Mouse (Mus musculus): ENCODE results near the gene Map1a. TPM values are rescaled to one million over a fixed set of nuclear protein-coding genes. Genes with fewer than 3 reads are reported as not detected.

The Map1a gene
- polyA plus RNA-seq, 1 experiment from 2014 or later = 3.4 TPM

- no peaks in the 10 kb centered on the region for H3K9me3 ChIP-seq
- H3K36me3 ChIP-seq (replicated peaks) = 0 out of 2 replicates have a peak, but pooled peaks cover 3% of the 10 kb centered on the region
- 0 out of 2 replicates have a peak, but pooled peaks cover 6% of the 10 kb centered on the region for H3K4me1 ChIP-seq
- no peak overlapping the region for H3K4me3 ChIP-seq
- 96% methylated on average over 2 of the region's 2 CpGs for WGBS
- H3K27ac ChIP-seq (replicated peaks) = no peak overlapping the region
- DNase-seq (ENCODE audit: low spot score) = no peak
- H3K27me3 ChIP-seq (replicated peaks; ENCODE audit: low read depth, poor library complexity, severe bottlenecking) = no peaks in the 10 kb centered on the region
These were observed 40.1 kb downstream of the Map1a start for GRCm38 (mm10) chr2:121329492-121329891.

- Histone ChIP-seq H3K9me3 (no peaks in the 10 kb centered on the region), H3K4me1 (no peaks in the 10 kb centered on the region), H3K27me3 (replicated peaks; ENCODE audit: low read depth, poor library complexity, severe bottlenecking) (no peaks in the 10 kb centered on the region), H3K4me3 (no peak overlapping the region), H3K36me3 (replicated peaks) (peaks cover 20% of the 10 kb centered on the region), H3K27ac (replicated peaks) (no peak overlapping the region)
- DNase-seq (ENCODE audit: low spot score) = no peak
These were observed 49.7 kb downstream of the Map1a start for GRCm38 (mm10) chr2:121339057-121339456.

GRCm38 (mm10) chr2:121353156-121353555, 63.8 kb downstream of the Map1a start:
- WGBS = 72% methylated on average over 8 of the region's 8 CpGs
- Histone ChIP-seq H3K9me3 (no peaks in the 10 kb centered on the region), H3K4me1 (peaks cover 21% of the 10 kb centered on the region), H3K27ac (replicated peaks) (no peak overlapping the region), H3K36me3 (replicated peaks) (peaks cover 4% of the 10 kb centered on the region; the same call in 1 of the 2 replicates), H3K27me3 (replicated peaks; ENCODE audit: low read depth, poor library complexity, severe bottlenecking) (peaks cover 16% of the 10 kb centered on the region; the same call in 1 of the 2 replicates), H3K4me3 (no peak overlapping the region)
- no peak for DNase-seq (ENCODE audit: low spot score)

- H3K4me3 ChIP-seq = peak overlapping the region; percentile 79
- peaks cover 31% of the 10 kb centered on the region for H3K4me1 ChIP-seq
- DNase-seq (ENCODE audit: low spot score) = no peak
- H3K27ac ChIP-seq (replicated peaks) = peak overlapping the region; percentile 86
- H3K9me3 ChIP-seq = no peaks in the 10 kb centered on the region
- H3K36me3 ChIP-seq (replicated peaks) = peaks cover 3% of the 10 kb centered on the region; the same call in 1 of the 2 replicates
- H3K27me3 ChIP-seq (replicated peaks; ENCODE audit: low read depth, poor library complexity, severe bottlenecking) = peaks cover 28% of the 10 kb centered on the region
- 5% methylated on average over 6 of the region's 6 CpGs for WGBS
These were observed 65.0 kb downstream of the Map1a start for GRCm38 (mm10) chr2:121354378-121354777.

- H3K4me1 ChIP-seq = peaks cover 31% of the 10 kb centered on the region
- H3K4me3 ChIP-seq = peak within 1 kb of the TSS; percentile 79
- WGBS = under 1% methylated on average over 58 of the region's 58 CpGs
- peak within 1 kb of the TSS; percentile 86 for H3K27ac ChIP-seq (replicated peaks)
- H3K27me3 ChIP-seq (replicated peaks; ENCODE audit: low read depth, poor library complexity, severe bottlenecking) = peaks cover 30% of the 10 kb centered on the region
- H3K9me3 ChIP-seq = no peaks in the 10 kb centered on the region
- H3K36me3 ChIP-seq (replicated peaks) = no peaks in the 10 kb centered on the region
- peak; percentile 98 for DNase-seq (ENCODE audit: low spot score)
These were observed 65.6 kb downstream of the Map1a start, which contains the start of gene Ppip5k1 for GRCm38 (mm10) chr2:121354820-121355592. TSS of gene Ppip5k1 (minus strand) at chr2:121355396.

GRCm38 (mm10) chr2:121357494-121357893, 68.1 kb downstream of the Map1a start, which contains the start of gene Ckmt1:
TSS of gene Ckmt1 (plus strand) at chr2:121357714.
- Histone ChIP-seq H3K27ac (replicated peaks) (0 out of 2 replicates have a peak within 1 kb of the TSS, but pooled peaks have one; percentile 15), H3K27me3 (replicated peaks; ENCODE audit: low read depth, poor library complexity, severe bottlenecking) (peaks cover 30% of the 10 kb centered on the region), H3K4me1 (peaks cover 31% of the 10 kb centered on the region), H3K4me3 (peak within 1 kb of the TSS; percentile 55), H3K36me3 (replicated peaks) (no peaks in the 10 kb centered on the region), H3K9me3 (no peaks in the 10 kb centered on the region)
- DNase-seq (ENCODE audit: low spot score) = no peak
- 64% methylated on average over 5 of the region's 5 CpGs for WGBS

GRCm38 (mm10) chr2:121357961-121358360, 68.6 kb downstream of the Map1a start:
- H3K36me3 ChIP-seq (replicated peaks) = no peaks in the 10 kb centered on the region
- no peak overlapping the region for H3K27ac ChIP-seq (replicated peaks)
- H3K4me3 ChIP-seq = peak overlapping the region; percentile 55
- peaks cover 33% of the 10 kb centered on the region for H3K27me3 ChIP-seq (replicated peaks; ENCODE audit: low read depth, poor library complexity, severe bottlenecking)
- no peaks in the 10 kb centered on the region for H3K9me3 ChIP-seq
- WGBS = under 1% methylated on average over 4 of the region's 4 CpGs
- peaks cover 31% of the 10 kb centered on the region for H3K4me1 ChIP-seq
- no peak for DNase-seq (ENCODE audit: low spot score)

GRCm38 (mm10) chr2:121358381-121358780, 69.0 kb downstream of the Map1a start:
- Histone ChIP-seq H3K9me3 (no peaks in the 10 kb centered on the region), H3K36me3 (replicated peaks) (no peaks in the 10 kb centered on the region), H3K27me3 (replicated peaks; ENCODE audit: low read depth, poor library complexity, severe bottlenecking) (peaks cover 33% of the 10 kb centered on the region), H3K4me3 (peak overlapping the region; percentile 55), H3K27ac (replicated peaks) (0 out of 2 replicates have a peak overlapping the region, but pooled peaks have one; percentile 15), H3K4me1 (peaks cover 31% of the 10 kb centered on the region)
- 1% methylated on average over 16 of the region's 16 CpGs for WGBS
- peak; percentile 78 for DNase-seq (ENCODE audit: low spot score)

GRCm38 (mm10) chr2:121359461-121359860, 70.1 kb downstream of the Map1a start:
- 53% methylated on average over 4 of the region's 4 CpGs for WGBS
- Histone ChIP-seq H3K27ac (replicated peaks) (no peak overlapping the region), H3K4me3 (no peak overlapping the region), H3K4me1 (peaks cover 27% of the 10 kb centered on the region), H3K9me3 (no peaks in the 10 kb centered on the region), H3K27me3 (replicated peaks; ENCODE audit: low read depth, poor library complexity, severe bottlenecking) (peaks cover 33% of the 10 kb centered on the region), H3K36me3 (replicated peaks) (no peaks in the 10 kb centered on the region)
- DNase-seq (ENCODE audit: low spot score) = no peak

Other genes starting within 250 kb of the Map1a start
- gene Tgm5, start 203.8 kb upstream of the Map1a start, polyA plus RNA-seq (2016; fragmentation: Nextera tagmentation; extraction: Ambion mirVana) = not detected in 2 replicates
- not detected in 2 replicates for gene Tgm7, start 179.8 kb upstream of the Map1a start, polyA plus RNA-seq (2016; fragmentation: Nextera tagmentation; extraction: Ambion mirVana)
- 19.7 and 22.4 TPM in 2 replicates for gene Adal, start 149.2 kb upstream of the Map1a start, polyA plus RNA-seq (2016; fragmentation: Nextera tagmentation; extraction: Ambion mirVana)
- gene Lcmt2, start 148.9 kb upstream of the Map1a start, polyA plus RNA-seq (2016; fragmentation: Nextera tagmentation; extraction: Ambion mirVana) = 21.5 and 22.5 TPM in 2 replicates
- 82.1 and 87.5 TPM in 2 replicates for gene Tubgcp4, start 118.9 kb upstream of the Map1a start, polyA plus RNA-seq (2016; fragmentation: Nextera tagmentation; extraction: Ambion mirVana)
- gene Zscan29, start 118.5 kb upstream of the Map1a start, polyA plus RNA-seq (2016; fragmentation: Nextera tagmentation; extraction: Ambion mirVana) = 12.0 and 14.7 TPM in 2 replicates
- gene Trp53bp1, start 18.2 kb upstream of the Map1a start, polyA plus RNA-seq (2016; fragmentation: Nextera tagmentation; extraction: Ambion mirVana) = 120 and 124 TPM in 2 replicates
- 10.2 and 10.5 TPM in 2 replicates for gene Ppip5k1, start 65.8 kb downstream of the Map1a start, polyA plus RNA-seq (2016; fragmentation: Nextera tagmentation; extraction: Ambion mirVana)
- gene Ckmt1, start 68.1 kb downstream of the Map1a start, polyA plus RNA-seq (2016; fragmentation: Nextera tagmentation; extraction: Ambion mirVana) = 3.6 and 6.0 TPM in 2 replicates
- not detected in 2 replicates for gene Strc, start 97.6 kb downstream of the Map1a start, polyA plus RNA-seq (2016; fragmentation: Nextera tagmentation; extraction: Ambion mirVana)
- gene Pdia3, start 124.2 kb downstream of the Map1a start, polyA plus RNA-seq (2016; fragmentation: Nextera tagmentation; extraction: Ambion mirVana) = 609 and 638 TPM in 2 replicates
- 3.3 and 3.7 TPM in 2 replicates for gene Catsper2, start 124.2 kb downstream of the Map1a start, polyA plus RNA-seq (2016; fragmentation: Nextera tagmentation; extraction: Ambion mirVana)
- gene Ell3, start 154.7 kb downstream of the Map1a start, polyA plus RNA-seq (2016; fragmentation: Nextera tagmentation; extraction: Ambion mirVana) = 8.0 and 12.0 TPM in 2 replicates
- 482 and 494 TPM in 2 replicates for gene Serf2, start 159.6 kb downstream of the Map1a start, polyA plus RNA-seq (2016; fragmentation: Nextera tagmentation; extraction: Ambion mirVana)
- gene Hypk, start 163.7 kb downstream of the Map1a start, polyA plus RNA-seq (2016; fragmentation: Nextera tagmentation; extraction: Ambion mirVana) = 143 and 146 TPM in 2 replicates
- gene Serinc4, start 167.2 kb downstream of the Map1a start, polyA plus RNA-seq (2016; fragmentation: Nextera tagmentation; extraction: Ambion mirVana) = 0.30 and 0.57 TPM in 2 replicates
- 53.2 and 55.4 TPM in 2 replicates for gene Mfap1b, start 184.5 kb downstream of the Map1a start, polyA plus RNA-seq (2016; fragmentation: Nextera tagmentation; extraction: Ambion mirVana)
- 27.1 and 28.6 TPM in 2 replicates for gene Mfap1a, start 217.1 kb downstream of the Map1a start, polyA plus RNA-seq (2016; fragmentation: Nextera tagmentation; extraction: Ambion mirVana)
- 10.8 TPM in 2 replicates for gene Wdr76, start 217.1 kb downstream of the Map1a start, polyA plus RNA-seq (2016; fragmentation: Nextera tagmentation; extraction: Ambion mirVana)

Measured in embryonic facial prominence, embryonic 10.5 days (tissue).